Mouse (Mus musculus): Measurements from ENCODE around the gene Bmp8a. TPM values are rescaled to one million over a fixed set of nuclear protein-coding genes. Genes with fewer than 3 reads are reported as not detected.
A peak's percentile ranks its signal among the peaks of the same experiment; 100 is the strongest.
"Not testable (repeated sequence)": the region's sequence is repeated elsewhere in the genome, so short reads cannot be mapped to it uniquely, and the experiment has no call there.

The Bmp8a gene
- total RNA-seq, 4 experiments from 2014 or later: 0.18 to 0.27 TPM; not detected in 2

GRCm38 (mm10) chr4:123331961-123332360 is 11.1 kb downstream of the Bmp8a start:
- not testable (repeated sequence) for DNase-seq (ENCODE audit: low spot score in 2 of 2)

- no peak for DNase-seq (ENCODE audit: low spot score in 2 of 2)
These were observed 11.7 kb downstream of the Bmp8a start for GRCm38 (mm10) chr4:123331326-123331725.

- no peak for DNase-seq (ENCODE audit: low spot score in 2 of 2)
These were observed 14.1 kb downstream of the Bmp8a start for GRCm38 (mm10) chr4:123328946-123329345.

- DNase-seq (ENCODE audit: low spot score in 2 of 2): no peak
These were observed 15.4 kb downstream of the Bmp8a start for GRCm38 (mm10) chr4:123327630-123328029.

- no peak for DNase-seq (ENCODE audit: low spot score in 2 of 2)
These were observed 17.0 kb downstream of the Bmp8a start for GRCm38 (mm10) chr4:123326087-123326486.

GRCm38 (mm10) chr4:123323534-123323933 is 19.5 kb downstream of the Bmp8a start, which contains the start of gene Oxct2a:
Oxct2a (minus strand) TSS chr4:123323634.
- DNase-seq (ENCODE audit: low spot score in 2 of 2): no peak

- not testable (repeated sequence) for DNase-seq (ENCODE audit: low spot score in 2 of 2)
These were observed 20.1 kb downstream of the Bmp8a start for GRCm38 (mm10) chr4:123322910-123323309.

GRCm38 (mm10) chr4:123314497-123314896 is 28.6 kb downstream of the Bmp8a start:
- DNase-seq (ENCODE audit: low spot score in 2 of 2): no peak

- DNase-seq (ENCODE audit: low spot score in 2 of 2): no peak
These were observed 30.0 kb downstream of the Bmp8a start for GRCm38 (mm10) chr4:123313010-123313409.

GRCm38 (mm10) chr4:123311845-123312244 is 31.2 kb downstream of the Bmp8a start:
- no peak for DNase-seq (ENCODE audit: low spot score in 2 of 2)

GRCm38 (mm10) chr4:123308292-123308691 is 34.8 kb downstream of the Bmp8a start:
- DNase-seq (ENCODE audit: low spot score in 2 of 2): no peak

GRCm38 (mm10) chr4:123306999-123307398 is 36.1 kb downstream of the Bmp8a start:
- DNase-seq (ENCODE audit: low spot score in 2 of 2): peak in 1 of 2 experiments; percentile 32

GRCm38 (mm10) chr4:123305789-123306188 is 37.3 kb downstream of the Bmp8a start:
- DNase-seq (ENCODE audit: low spot score in 2 of 2): no peak

- DNase-seq (ENCODE audit: low spot score in 2 of 2): no peak
These were observed 43.9 kb downstream of the Bmp8a start for GRCm38 (mm10) chr4:123298980-123299670.

GRCm38 (mm10) chr4:123298226-123298625 is 44.8 kb downstream of the Bmp8a start:
- no peak for DNase-seq (ENCODE audit: low spot score in 2 of 2)

GRCm38 (mm10) chr4:123297195-123297960 is 45.7 kb downstream of the Bmp8a start:
- no peak for DNase-seq (ENCODE audit: low spot score in 2 of 2)

- DNase-seq (ENCODE audit: low spot score in 2 of 2): no peak
These were observed 46.9 kb downstream of the Bmp8a start for GRCm38 (mm10) chr4:123296148-123296534.

GRCm38 (mm10) chr4:123295516-123296147 is 47.4 kb downstream of the Bmp8a start:
- DNase-seq (ENCODE audit: low spot score in 2 of 2): no peak

GRCm38 (mm10) chr4:123295026-123295425 is 48.0 kb downstream of the Bmp8a start:
- not testable (repeated sequence) for DNase-seq (ENCODE audit: low spot score in 2 of 2)

GRCm38 (mm10) chr4:123293661-123294443 is 49.2 kb downstream of the Bmp8a start:
- no peak for DNase-seq (ENCODE audit: low spot score in 2 of 2)

GRCm38 (mm10) chr4:123292989-123293388 is 50.1 kb downstream of the Bmp8a start:
- DNase-seq (ENCODE audit: low spot score in 2 of 2): no peak

Measured in layer of hippocampus, adult 8-10 months (tissue).